Mouse (Mus musculus): ENCODE measurements around the gene Dgkd. TPM values are rescaled to one million over a fixed set of nuclear protein-coding genes. Genes with fewer than 3 reads are reported as not detected.

The Dgkd gene
- polyA plus RNA-seq, 1 experiment from 2014 or later = 35.3 TPM

DNA sequence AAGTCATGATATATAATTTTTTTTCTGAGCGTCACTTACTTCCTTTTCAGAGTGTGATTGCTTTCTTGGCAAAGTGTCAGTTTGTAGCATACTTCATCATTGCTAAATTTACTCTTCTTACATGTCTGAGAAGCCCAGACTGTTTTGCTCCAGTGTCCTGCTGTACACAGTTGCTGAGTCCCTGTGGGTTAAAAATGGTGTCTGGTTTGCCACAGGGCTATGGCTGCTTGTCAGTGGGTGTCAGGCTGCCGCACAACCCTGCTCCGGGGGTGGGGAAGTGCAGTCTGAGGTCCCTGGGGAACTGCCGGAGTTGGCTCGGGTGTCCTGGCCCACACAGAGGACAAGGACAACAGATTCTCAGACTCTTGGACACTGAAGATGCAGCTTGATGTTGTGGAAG is 80.0 kb downstream of the Dgkd start:
- Histone ChIP-seq H3K9ac (ENCODE audit: low read length) (no peak overlapping the region), H3K4me1 (ENCODE audit: control insufficient read depth, insufficient read depth, low read length) (no peaks in the 10 kb centered on the region), H3K27ac (ENCODE audit: low read depth, low read length) (no peak overlapping the region), H3K36me3 (ENCODE audit: control insufficient read depth, insufficient read depth, low read length) (peaks cover 6% of the 10 kb centered on the region), H3K4me3 (ENCODE audit: low read depth, low read length) (no peak overlapping the region), H3K9me3 (ENCODE audit: control insufficient read depth, low read length) (no peaks in the 10 kb centered on the region), H3K27me3 (ENCODE audit: control insufficient read depth, insufficient read depth, low read length) (no peaks in the 10 kb centered on the region), H3K4me2 (no peak overlapping the region)
- no peak for ATAC-seq (ENCODE audit: low FRiP score)
- no peak for DNase-seq (ENCODE audit: low spot score, missing footprints)
- 90% methylated on average over 5 of the region's 5 CpGs for WGBS

GRCm38 (mm10) chr1:87935095-87935494 is 82.0 kb downstream of the Dgkd start:
- DNase-seq (ENCODE audit: low spot score, missing footprints) (no peak), ATAC-seq (ENCODE audit: low FRiP score) (no peak)
- Histone ChIP-seq H3K27ac (ENCODE audit: low read depth, low read length) (no peak overlapping the region), H3K9ac (ENCODE audit: low read length) (no peak overlapping the region), H3K36me3 (ENCODE audit: control insufficient read depth, insufficient read depth, low read length) (peaks cover 10% of the 10 kb centered on the region), H3K4me2 (no peak overlapping the region), H3K4me1 (ENCODE audit: control insufficient read depth, insufficient read depth, low read length) (no peaks in the 10 kb centered on the region), H3K4me3 (ENCODE audit: low read depth, low read length) (no peak overlapping the region), H3K27me3 (ENCODE audit: control insufficient read depth, insufficient read depth, low read length) (no peaks in the 10 kb centered on the region), H3K9me3 (ENCODE audit: control insufficient read depth, low read length) (no peaks in the 10 kb centered on the region)
- 92% methylated on average over 9 of the region's 9 CpGs for WGBS

- 93% methylated on average over 2 of the region's 2 CpGs for WGBS
- no peak overlapping the region for H3K9ac ChIP-seq (ENCODE audit: low read length)
- H3K9me3 ChIP-seq (ENCODE audit: control insufficient read depth, low read length) = no peaks in the 10 kb centered on the region
- no peak overlapping the region for H3K27ac ChIP-seq (ENCODE audit: low read depth, low read length)
- no peaks in the 10 kb centered on the region for H3K4me1 ChIP-seq (ENCODE audit: control insufficient read depth, insufficient read depth, low read length)
- H3K4me3 ChIP-seq (ENCODE audit: low read depth, low read length) = no peak overlapping the region
- H3K4me2 ChIP-seq = no peak overlapping the region
- no peaks in the 10 kb centered on the region for H3K27me3 ChIP-seq (ENCODE audit: control insufficient read depth, insufficient read depth, low read length)
- H3K36me3 ChIP-seq (ENCODE audit: control insufficient read depth, insufficient read depth, low read length) = peaks cover 10% of the 10 kb centered on the region
- DNase-seq (ENCODE audit: low spot score, missing footprints) (no peak), ATAC-seq (ENCODE audit: low FRiP score) (no peak)
Observed at GRCm38 (mm10) chr1:87935546-87935945, 82.5 kb downstream of the Dgkd start.

- no peaks in the 10 kb centered on the region for H3K9me3 ChIP-seq (ENCODE audit: control insufficient read depth, low read length)
- H3K27ac ChIP-seq (ENCODE audit: low read depth, low read length) = no peak overlapping the region
- DNase-seq (ENCODE audit: low spot score, missing footprints) (no peak), ATAC-seq (ENCODE audit: low FRiP score) (no peak)
- H3K27me3 ChIP-seq (ENCODE audit: control insufficient read depth, insufficient read depth, low read length) = no peaks in the 10 kb centered on the region
- WGBS = 94% methylated on average over 7 of the region's 7 CpGs
- no peak overlapping the region for H3K4me3 ChIP-seq (ENCODE audit: low read depth, low read length)
- H3K4me1 ChIP-seq (ENCODE audit: control insufficient read depth, insufficient read depth, low read length) = no peaks in the 10 kb centered on the region
- no peak overlapping the region for H3K4me2 ChIP-seq
- H3K9ac ChIP-seq (ENCODE audit: low read length) = no peak overlapping the region
- peaks cover 10% of the 10 kb centered on the region for H3K36me3 ChIP-seq (ENCODE audit: control insufficient read depth, insufficient read depth, low read length)
Observed at GRCm38 (mm10) chr1:87936075-87936474, 83.0 kb downstream of the Dgkd start.

DNA sequence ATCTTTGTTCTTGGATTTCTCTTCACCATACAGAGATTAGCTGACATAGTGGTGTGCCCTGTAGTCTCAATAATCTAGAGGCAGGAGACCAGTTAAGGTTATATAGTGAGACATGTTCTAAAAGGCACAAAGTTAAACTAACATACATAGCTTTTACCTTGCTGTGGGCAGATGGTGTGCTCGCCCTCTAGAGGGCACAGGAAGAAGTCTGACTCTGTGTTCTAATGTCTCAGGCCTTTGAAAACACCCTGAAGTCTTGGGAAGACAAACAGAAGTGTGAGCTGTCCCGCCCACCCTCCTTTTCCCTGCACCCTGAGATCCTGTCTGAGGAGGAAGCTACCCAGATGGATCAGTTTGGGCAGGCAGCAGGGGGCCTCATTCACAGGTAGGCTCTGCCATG is 83.4 kb downstream of the Dgkd start:
- Histone ChIP-seq H3K4me3 (ENCODE audit: low read depth, low read length) (no peak overlapping the region), H3K4me1 (ENCODE audit: control insufficient read depth, insufficient read depth, low read length) (no peaks in the 10 kb centered on the region), H3K36me3 (ENCODE audit: control insufficient read depth, insufficient read depth, low read length) (peaks cover 10% of the 10 kb centered on the region), H3K9me3 (ENCODE audit: control insufficient read depth, low read length) (no peaks in the 10 kb centered on the region), H3K27ac (ENCODE audit: low read depth, low read length) (no peak overlapping the region), H3K4me2 (no peak overlapping the region), H3K27me3 (ENCODE audit: control insufficient read depth, insufficient read depth, low read length) (no peaks in the 10 kb centered on the region), H3K9ac (ENCODE audit: low read length) (no peak overlapping the region)
- DNase-seq (ENCODE audit: low spot score, missing footprints) = no peak
- ATAC-seq (ENCODE audit: low FRiP score) = no peak
- WGBS = 38% methylated on average over 2 of the region's 2 CpGs

GRCm38 (mm10) chr1:87941765-87942164 is 88.7 kb downstream of the Dgkd start:
- H3K4me3 ChIP-seq (ENCODE audit: low read depth, low read length) = no peak overlapping the region
- no peaks in the 10 kb centered on the region for H3K27me3 ChIP-seq (ENCODE audit: control insufficient read depth, insufficient read depth, low read length)
- peaks cover 27% of the 10 kb centered on the region for H3K36me3 ChIP-seq (ENCODE audit: control insufficient read depth, insufficient read depth, low read length)
- no peak overlapping the region for H3K27ac ChIP-seq (ENCODE audit: low read depth, low read length)
- no peak overlapping the region for H3K9ac ChIP-seq (ENCODE audit: low read length)
- H3K9me3 ChIP-seq (ENCODE audit: control insufficient read depth, low read length) = no peaks in the 10 kb centered on the region
- no peak overlapping the region for H3K4me2 ChIP-seq
- no peaks in the 10 kb centered on the region for H3K4me1 ChIP-seq (ENCODE audit: control insufficient read depth, insufficient read depth, low read length)
- peak; percentile 28 for DNase-seq (ENCODE audit: low spot score, missing footprints)
- ATAC-seq (ENCODE audit: low FRiP score) = no peak
- 100% methylated on average over 1 of the region's 1 CpGs for WGBS

GRCm38 (mm10) chr1:87947681-87948091 is 94.6 kb downstream of the Dgkd start:
- Histone ChIP-seq H3K27ac (ENCODE audit: low read depth, low read length) (no peak overlapping the region), H3K4me2 (no peak overlapping the region), H3K9ac (ENCODE audit: low read length) (no peak overlapping the region), H3K9me3 (ENCODE audit: control insufficient read depth, low read length) (no peaks in the 10 kb centered on the region), H3K4me1 (ENCODE audit: control insufficient read depth, insufficient read depth, low read length) (no peaks in the 10 kb centered on the region), H3K4me3 (ENCODE audit: low read depth, low read length) (no peak overlapping the region), H3K36me3 (ENCODE audit: control insufficient read depth, insufficient read depth, low read length) (peaks cover 30% of the 10 kb centered on the region), H3K27me3 (ENCODE audit: control insufficient read depth, insufficient read depth, low read length) (no peaks in the 10 kb centered on the region)
- 94% methylated on average over 6 of the region's 6 CpGs for WGBS
- ATAC-seq (ENCODE audit: low FRiP score) (no peak), DNase-seq (ENCODE audit: low spot score, missing footprints) (no peak)

GRCm38 (mm10) chr1:87951641-87952040 is 98.6 kb downstream of the Dgkd start:
- H3K4me1 ChIP-seq (ENCODE audit: control insufficient read depth, insufficient read depth, low read length) = no peaks in the 10 kb centered on the region
- H3K36me3 ChIP-seq (ENCODE audit: control insufficient read depth, insufficient read depth, low read length) = peaks cover 25% of the 10 kb centered on the region
- H3K9ac ChIP-seq (ENCODE audit: low read length) = no peak overlapping the region
- H3K27ac ChIP-seq (ENCODE audit: low read depth, low read length) = no peak overlapping the region
- 88% methylated on average over 3 of the region's 3 CpGs for WGBS
- H3K4me2 ChIP-seq = no peak overlapping the region
- no peak overlapping the region for H3K4me3 ChIP-seq (ENCODE audit: low read depth, low read length)
- H3K9me3 ChIP-seq (ENCODE audit: control insufficient read depth, low read length) = no peaks in the 10 kb centered on the region
- peak; percentile 74 for DNase-seq (ENCODE audit: low spot score, missing footprints)
- no peaks in the 10 kb centered on the region for H3K27me3 ChIP-seq (ENCODE audit: control insufficient read depth, insufficient read depth, low read length)
- no peak for ATAC-seq (ENCODE audit: low FRiP score)

DNA sequence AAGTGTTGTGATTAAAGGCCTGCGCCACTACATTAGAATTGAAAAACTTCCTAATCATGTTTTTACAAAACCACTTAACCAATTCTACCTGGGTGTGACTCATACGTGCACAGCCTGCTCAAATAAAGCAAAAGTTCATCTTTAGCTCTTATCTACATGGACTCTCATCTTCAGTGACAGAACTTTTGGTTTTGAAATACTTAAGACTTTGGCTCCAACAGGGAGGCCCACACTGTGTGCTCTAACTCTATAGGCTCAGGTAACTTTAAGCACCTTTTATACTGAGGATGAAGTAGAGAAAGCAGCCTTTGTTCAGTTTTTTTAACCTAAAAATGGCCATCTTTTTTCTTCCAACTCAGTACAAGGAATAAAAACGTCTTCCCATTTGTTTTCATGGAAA is 100.0 kb downstream of the Dgkd start:
- Histone ChIP-seq H3K4me1 (ENCODE audit: control insufficient read depth, insufficient read depth, low read length) (no peaks in the 10 kb centered on the region), H3K9me3 (ENCODE audit: control insufficient read depth, low read length) (no peaks in the 10 kb centered on the region), H3K36me3 (ENCODE audit: control insufficient read depth, insufficient read depth, low read length) (peaks cover 21% of the 10 kb centered on the region), H3K4me3 (ENCODE audit: low read depth, low read length) (no peak overlapping the region), H3K27ac (ENCODE audit: low read depth, low read length) (no peak overlapping the region), H3K4me2 (no peak overlapping the region), H3K9ac (ENCODE audit: low read length) (no peak overlapping the region), H3K27me3 (ENCODE audit: control insufficient read depth, insufficient read depth, low read length) (no peaks in the 10 kb centered on the region)
- ATAC-seq (ENCODE audit: low FRiP score) (no peak), DNase-seq (ENCODE audit: low spot score, missing footprints) (peak; percentile 8)
- 76% methylated on average over 3 of the region's 3 CpGs for WGBS

GRCm38 (mm10) chr1:87958931-87959330 is 105.8 kb downstream of the Dgkd start:
- DNase-seq (ENCODE audit: low spot score, missing footprints) (peak; percentile 45), ATAC-seq (ENCODE audit: low FRiP score) (no peak)
- WGBS = 92% methylated on average over 1 of the region's 1 CpGs
- H3K4me1 ChIP-seq (ENCODE audit: control insufficient read depth, insufficient read depth, low read length) = no peaks in the 10 kb centered on the region
- no peaks in the 10 kb centered on the region for H3K9me3 ChIP-seq (ENCODE audit: control insufficient read depth, low read length)
- H3K27ac ChIP-seq (ENCODE audit: low read depth, low read length) = no peak overlapping the region
- no peaks in the 10 kb centered on the region for H3K27me3 ChIP-seq (ENCODE audit: control insufficient read depth, insufficient read depth, low read length)
- H3K9ac ChIP-seq (ENCODE audit: low read length) = no peak overlapping the region
- peaks cover 10% of the 10 kb centered on the region; the same call in 1 of the 2 replicates for H3K36me3 ChIP-seq (ENCODE audit: control insufficient read depth, insufficient read depth, low read length)
- no peak overlapping the region for H3K4me3 ChIP-seq (ENCODE audit: low read depth, low read length)
- H3K4me2 ChIP-seq = no peak overlapping the region
